Mouse (Mus musculus) cerebellum, adult 11-12 months (tissue): ENCODE data around the gene Dclre1c.
A peak's percentile ranks its signal among the peaks of the same experiment; 100 is the strongest.

ENCODE experiments used
- DNase-seq: peaks from one replicate; pipeline ENCODE4 v3.0.0; 2022

The Dclre1c gene

GRCm38 (mm10) chr2:3475746-3476251 is 51.9 kb downstream of the Dclre1c start:
- no peak for DNase-seq

- DNase-seq: no peak
Observed at GRCm38 (mm10) chr2:3480239-3480638, 56.3 kb downstream of the Dclre1c start.

- DNase-seq: no peak
Observed at GRCm38 (mm10) chr2:3489816-3490215, 65.9 kb downstream of the Dclre1c start.

GRCm38 (mm10) chr2:3493833-3494409 is 70.0 kb downstream of the Dclre1c start:
- no peak for DNase-seq

- no peak for DNase-seq
Observed at GRCm38 (mm10) chr2:3499543-3499942, 75.6 kb downstream of the Dclre1c start.

- DNase-seq: no peak
Observed at GRCm38 (mm10) chr2:3500886-3501285, 77.0 kb downstream of the Dclre1c start.

GRCm38 (mm10) chr2:3512076-3512475 is 88.1 kb downstream of the Dclre1c start:
- peak; percentile 65 for DNase-seq

- peak; percentile 99 for DNase-seq
Observed at GRCm38 (mm10) chr2:3512552-3513454, 88.9 kb downstream of the Dclre1c start, which contains the start of the genes Gm45902, Hspa14 and Cdnf. Gene Gm45902, minus strand, starts transcription at chr2:3512790. Gene Hspa14, minus strand, starts transcription at chr2:3512814. Gene Cdnf, plus strand, starts transcription at chr2:3513030.
